Mouse (Mus musculus) hindbrain, embryonic 11.5 days (tissue): ENCODE measurements at regions not wholly inside any gene's neighbourhood (a gene's known extent, or its start where the extent isn't known, plus 50 kb on each side); places are given as distances from the start of the nearest gene placed in this dataset.

Experiments used
- ATAC-seq: fragments of 200-750 bp; cut with Nextera tagmentation; 2 replicates; pipeline ENCODE4 v1.8.0; 2017; ENCODE audit warnings: mild to moderate bottlenecking, moderate TSS enrichment, moderate library complexity; ENCODE audit not compliant: low FRiP score
- DNase-seq: peaks from one replicate; pipeline ENCODE4 v3.0.0-alpha.2; 2015; ENCODE audit warnings: low spot score
- H3K27ac ChIP-seq: fragments of 300-500 bp; sonication (generic); 2 replicates; pipeline ENCODE4 v1.5.1; 2014; ENCODE audit warnings: mild to moderate bottlenecking, low read depth, low read length
- H3K27me3 ChIP-seq: fragments of 300-500 bp; sonication (generic); 2 replicates; pipeline ENCODE4 v1.6.1; 2014; ENCODE audit warnings: mild to moderate bottlenecking, low read length, moderate library complexity, mixed read lengths; ENCODE audit not compliant: control insufficient read depth, insufficient read depth
- H3K36me3 ChIP-seq: fragments of 300-500 bp; sonication (generic); 2 replicates; pipeline ENCODE4 v1.6.1; 2014; ENCODE audit warnings: mild to moderate bottlenecking, low read length, moderate library complexity, mixed read lengths; ENCODE audit not compliant: control insufficient read depth, insufficient read depth
- H3K4me1 ChIP-seq: fragments of 300-500 bp; sonication (generic); replicated peaks from 2 replicates; pipeline ENCODE4 v1.6.1; 2014; ENCODE audit warnings: low read length, mixed read lengths; ENCODE audit not compliant: control insufficient read depth, insufficient read depth
- H3K4me2 ChIP-seq: fragments of 300-500 bp; sonication (generic); replicated peaks from 2 replicates; pipeline ENCODE4 v1.6.1; 2014; ENCODE audit warnings: mild to moderate bottlenecking, low read depth, low read length
- H3K4me3 ChIP-seq: fragments of 300-500 bp; sonication (generic); 2 replicates; pipeline ENCODE4 v1.5.1; 2014; ENCODE audit warnings: low read depth, low read length
- H3K9ac ChIP-seq: fragments of 300-500 bp; sonication (generic); 2 replicates; pipeline ENCODE4 v1.6.1; 2014; ENCODE audit warnings: low read depth, low read length
- H3K9me3 ChIP-seq: fragments of 300-500 bp; sonication (generic); 2 replicates; pipeline ENCODE4 v1.6.1; 2016; ENCODE audit warnings: low read length; ENCODE audit not compliant: control insufficient read depth
- WGBS: fragments of 180-500 bp; shearing (Covaris S2); extraction: QIAGEN DNeasy Blood & Tissue Kit; methylation state at CpG from one replicate; pipeline ENCODE4 v1.1.7; 2014; 5-methylcytosine and 5-hydroxymethylcytosine counted together

- H3K27me3 ChIP-seq, result no peaks in the 10 kb centered on the region
- H3K4me3 ChIP-seq, result no peak overlapping the region
- H3K9me3 ChIP-seq, result no peaks in the 10 kb centered on the region
- no peak overlapping the region for H3K27ac ChIP-seq
- H3K4me2 ChIP-seq, result no peak overlapping the region
- ATAC-seq (no peak), DNase-seq (no peak)
- H3K9ac ChIP-seq, result no peak overlapping the region
- H3K4me1 ChIP-seq, result no peaks in the 10 kb centered on the region
- no peaks in the 10 kb centered on the region for H3K36me3 ChIP-seq
- 84% methylated on average over 5 of the region's 5 CpGs for WGBS
Measured at GRCm38 (mm10) chr3:150050916-150051315, 1060.6 kb upstream of the Adgrl2 start.

GRCm38 (mm10) chr3:150049876-150050830, 1059.8 kb upstream of the Adgrl2 start:
- no peak overlapping the region for H3K9ac ChIP-seq
- no peak overlapping the region for H3K4me3 ChIP-seq
- H3K9me3 ChIP-seq, result no peaks in the 10 kb centered on the region
- H3K36me3 ChIP-seq, result no peaks in the 10 kb centered on the region
- 64% methylated on average over 4 of the region's 4 CpGs for WGBS
- no peak overlapping the region for H3K4me2 ChIP-seq
- H3K27me3 ChIP-seq, result no peaks in the 10 kb centered on the region
- H3K27ac ChIP-seq, result no peak overlapping the region
- ATAC-seq, result no peak
- DNase-seq, result peak; percentile 4
- no peaks in the 10 kb centered on the region for H3K4me1 ChIP-seq
